Mouse (Mus musculus) limb, embryonic 12.5 days (tissue): ENCODE data around the gene Fam222a. TPM values are rescaled to one million over a fixed set of nuclear protein-coding genes. Genes with fewer than 3 reads are reported as not detected.

ENCODE experiments used
- ATAC-seq: fragments of 200-750 bp; cut with Nextera tagmentation; 2 replicates; pipeline ENCODE4 v1.8.0; 2017; ENCODE audit warnings: low read depth, moderate TSS enrichment; ENCODE audit not compliant: insufficient number of reproducible peaks, insufficient read depth, low FRiP score, low TSS enrichment
- H3K27ac ChIP-seq: fragments of 300-500 bp; sonication (generic); 2 replicates; pipeline ENCODE4 v1.5.1; 2016; ENCODE audit warnings: mild to moderate bottlenecking, moderate library complexity
- H3K27me3 ChIP-seq: fragments of 300-500 bp; sonication (generic); 2 replicates; pipeline ENCODE4 v1.6.1; 2016; ENCODE audit warnings: mild to moderate bottlenecking, moderate library complexity
- H3K36me3 ChIP-seq: fragments of 300-500 bp; sonication (generic); 2 replicates; pipeline ENCODE4 v1.6.1; 2016; ENCODE audit warnings: mild to moderate bottlenecking, moderate library complexity
- H3K4me1 ChIP-seq: fragments of 300-500 bp; sonication (generic); replicated peaks from 2 replicates; pipeline ENCODE4 v1.6.1; 2016
- H3K4me2 ChIP-seq: fragments of 300-500 bp; sonication (generic); 2 replicates; pipeline ENCODE4 v1.6.1; 2016; ENCODE audit warnings: mild to moderate bottlenecking, moderate library complexity
- H3K4me3 ChIP-seq: fragments of 300-500 bp; sonication (generic); replicated peaks from 2 replicates; pipeline ENCODE4 v1.5.1; 2016; ENCODE audit warnings: mild to moderate bottlenecking
- H3K9ac ChIP-seq: fragments of 300-500 bp; sonication (generic); replicated peaks from 2 replicates; pipeline ENCODE4 v1.6.1; 2016; ENCODE audit warnings: mild to moderate bottlenecking, moderate library complexity
- H3K9me3 ChIP-seq: fragments of 300-500 bp; sonication (generic); 2 replicates; pipeline ENCODE4 v1.6.1; 2016; ENCODE audit warnings: mild to moderate bottlenecking, moderate library complexity
- WGBS: fragments of 180-500 bp; shearing (Covaris S2); methylation state at CpG from one replicate; pipeline ENCODE4 v1.1.7; 2016; 5-methylcytosine and 5-hydroxymethylcytosine counted together
- polyA plus RNA-seq: library from polyadenylated mRNA; unstranded; fragments of >200 nt; fragmentation: Nextera tagmentation; extraction: Ambion mirVana; gene quantifications from 2 replicates; pipeline ENCODE4 v1.2.1, GENCODE M21; 2016

Fam222a gene
- polyA plus RNA-seq, 1 experiment from 2014 or later: 1.7 TPM

GRCm38 (mm10) chr5:114593161-114593821 lies 25.5 kb downstream of the Fam222a start:
- Histone ChIP-seq H3K9me3 (no peaks in the 10 kb centered on the region), H3K4me1 (peaks cover 67% of the 10 kb centered on the region), H3K27ac (no peak overlapping the region), H3K36me3 (no peaks in the 10 kb centered on the region), H3K4me2 (peak overlapping the region; percentile 4; the same call in 1 of the 2 replicates), H3K4me3 (no peak overlapping the region), H3K27me3 (peaks cover 16% of the 10 kb centered on the region), H3K9ac (no peak overlapping the region)
- no peak for ATAC-seq
- WGBS: 50% methylated on average over 12 of the region's 12 CpGs

GRCm38 (mm10) chr5:114593949-114594348 lies 26.1 kb downstream of the Fam222a start:
- H3K9ac ChIP-seq: no peak overlapping the region
- no peak overlapping the region for H3K4me3 ChIP-seq
- no peaks in the 10 kb centered on the region for H3K36me3 ChIP-seq
- WGBS: 83% methylated on average over 5 of the region's 5 CpGs
- no peak for ATAC-seq
- H3K27me3 ChIP-seq: peaks cover 16% of the 10 kb centered on the region
- no peaks in the 10 kb centered on the region for H3K9me3 ChIP-seq
- no peak overlapping the region for H3K4me2 ChIP-seq
- H3K27ac ChIP-seq: peak overlapping the region; percentile 71; the same call in 1 of the 2 replicates
- H3K4me1 ChIP-seq: peaks cover 60% of the 10 kb centered on the region

- peaks cover 21% of the 10 kb centered on the region for H3K27me3 ChIP-seq
- WGBS: 22% methylated on average over 15 of the region's 15 CpGs
- no peak overlapping the region for H3K9ac ChIP-seq
- no peak for ATAC-seq
- H3K4me2 ChIP-seq: peak overlapping the region; percentile 35
- H3K9me3 ChIP-seq: no peaks in the 10 kb centered on the region
- peaks cover 54% of the 10 kb centered on the region for H3K4me1 ChIP-seq
- no peaks in the 10 kb centered on the region for H3K36me3 ChIP-seq
- no peak overlapping the region; the same call in 1 of the 2 replicates for H3K4me3 ChIP-seq
- H3K27ac ChIP-seq: peak overlapping the region; percentile 71
These were observed 27.0 kb downstream of the Fam222a start for GRCm38 (mm10) chr5:114594741-114595241.

- H3K9ac ChIP-seq: no peak overlapping the region; the same call in 1 of the 2 replicates
- H3K4me3 ChIP-seq: no peak overlapping the region
- no peaks in the 10 kb centered on the region for H3K36me3 ChIP-seq
- H3K9me3 ChIP-seq: no peaks in the 10 kb centered on the region
- H3K27me3 ChIP-seq: peaks cover 27% of the 10 kb centered on the region
- 35% methylated on average over 10 of the region's 10 CpGs for WGBS
- no peak overlapping the region for H3K27ac ChIP-seq
- ATAC-seq: no peak
- H3K4me2 ChIP-seq: no peak overlapping the region
- H3K4me1 ChIP-seq: peaks cover 53% of the 10 kb centered on the region
These were observed 28.8 kb downstream of the Fam222a start for GRCm38 (mm10) chr5:114596604-114597003.

GRCm38 (mm10) chr5:114597222-114597621 lies 29.4 kb downstream of the Fam222a start:
- Histone ChIP-seq H3K4me2 (no peak overlapping the region), H3K4me1 (peaks cover 47% of the 10 kb centered on the region), H3K9ac (no peak overlapping the region), H3K9me3 (no peaks in the 10 kb centered on the region), H3K36me3 (no peaks in the 10 kb centered on the region), H3K27ac (no peak overlapping the region), H3K4me3 (no peak overlapping the region), H3K27me3 (peaks cover 29% of the 10 kb centered on the region)
- ATAC-seq: no peak
- 68% methylated on average over 8 of the region's 8 CpGs for WGBS

GRCm38 (mm10) chr5:114597652-114598051 lies 29.8 kb downstream of the Fam222a start:
- ATAC-seq: no peak
- Histone ChIP-seq H3K36me3 (no peaks in the 10 kb centered on the region), H3K9me3 (no peaks in the 10 kb centered on the region), H3K4me3 (no peak overlapping the region), H3K4me1 (peaks cover 43% of the 10 kb centered on the region), H3K27ac (no peak overlapping the region), H3K9ac (no peak overlapping the region), H3K4me2 (no peak overlapping the region), H3K27me3 (peaks cover 34% of the 10 kb centered on the region)
- WGBS: 75% methylated on average over 6 of the region's 6 CpGs

GRCm38 (mm10) chr5:114602012-114602411 lies 34.2 kb downstream of the Fam222a start:
- no peak overlapping the region for H3K9ac ChIP-seq
- H3K27ac ChIP-seq: no peak overlapping the region
- 86% methylated on average over 8 of the region's 8 CpGs for WGBS
- no peaks in the 10 kb centered on the region for H3K36me3 ChIP-seq
- H3K4me1 ChIP-seq: peaks cover 26% of the 10 kb centered on the region
- H3K4me2 ChIP-seq: no peak overlapping the region
- H3K27me3 ChIP-seq: peaks cover 55% of the 10 kb centered on the region
- no peaks in the 10 kb centered on the region for H3K9me3 ChIP-seq
- no peak for ATAC-seq
- no peak overlapping the region for H3K4me3 ChIP-seq

- no peak overlapping the region for H3K27ac ChIP-seq
- 78% methylated on average over 5 of the region's 5 CpGs for WGBS
- ATAC-seq: no peak
- no peaks in the 10 kb centered on the region for H3K36me3 ChIP-seq
- H3K4me2 ChIP-seq: no peak overlapping the region
- H3K4me1 ChIP-seq: peaks cover 42% of the 10 kb centered on the region
- no peak overlapping the region for H3K4me3 ChIP-seq
- no peaks in the 10 kb centered on the region for H3K9me3 ChIP-seq
- peaks cover 59% of the 10 kb centered on the region for H3K27me3 ChIP-seq
- no peak overlapping the region for H3K9ac ChIP-seq
These were observed 36.2 kb downstream of the Fam222a start for GRCm38 (mm10) chr5:114603975-114604374.

- no peak for ATAC-seq
- Histone ChIP-seq H3K4me3 (no peak overlapping the region), H3K27ac (no peak overlapping the region), H3K4me2 (peak overlapping the region; percentile 33), H3K27me3 (peaks cover 64% of the 10 kb centered on the region), H3K4me1 (peaks cover 48% of the 10 kb centered on the region), H3K9ac (no peak overlapping the region), H3K9me3 (no peaks in the 10 kb centered on the region), H3K36me3 (no peaks in the 10 kb centered on the region)
- WGBS: 10% methylated on average over 11 of the region's 11 CpGs
These were observed 37.0 kb downstream of the Fam222a start for GRCm38 (mm10) chr5:114604781-114605290.

GRCm38 (mm10) chr5:114605981-114606380 lies 38.2 kb downstream of the Fam222a start:
- H3K27ac ChIP-seq: no peak overlapping the region
- H3K9me3 ChIP-seq: no peaks in the 10 kb centered on the region
- H3K9ac ChIP-seq: no peak overlapping the region
- no peaks in the 10 kb centered on the region for H3K36me3 ChIP-seq
- peaks cover 48% of the 10 kb centered on the region for H3K4me1 ChIP-seq
- H3K27me3 ChIP-seq: peaks cover 67% of the 10 kb centered on the region
- H3K4me2 ChIP-seq: no peak overlapping the region; the same call in 1 of the 2 replicates
- no peak for ATAC-seq
- 69% methylated on average over 6 of the region's 6 CpGs for WGBS
- no peak overlapping the region for H3K4me3 ChIP-seq

- ATAC-seq: no peak
- WGBS: 74% methylated on average over 8 of the region's 8 CpGs
- no peak overlapping the region; the same call in 1 of the 2 replicates for H3K9ac ChIP-seq
- H3K27me3 ChIP-seq: peaks cover 63% of the 10 kb centered on the region
- peaks cover 7% of the 10 kb centered on the region; the same call in 1 of the 2 replicates for H3K36me3 ChIP-seq
- H3K4me3 ChIP-seq: no peak overlapping the region
- H3K27ac ChIP-seq: no peak overlapping the region
- H3K4me1 ChIP-seq: peaks cover 60% of the 10 kb centered on the region
- no peak overlapping the region for H3K4me2 ChIP-seq
- no peaks in the 10 kb centered on the region for H3K9me3 ChIP-seq
These were observed 39.8 kb downstream of the Fam222a start for GRCm38 (mm10) chr5:114607651-114608050.
